In genomic region chr7:47271547-47271946, GRCm38 (mm10) we compare ENCODE assay signal across 23 mouse cellular contexts. TPM values are rescaled to one million over a fixed set of nuclear protein-coding genes. Genes with fewer than 3 reads are reported as not detected.
DNase-seq lines count a peak whose midpoint lies in the region; ATAC-seq and TF ChIP-seq lines count a peak whose summit lies in the region.
"Not testable (repeated sequence)": the region's sequence is repeated elsewhere in the genome, so short reads cannot be mapped to it uniquely, and the experiment has no call there.
"Had no signal": no experiment of that assay in that cellular context is flagged by ENCODE, and none has a peak within 500 bp of the region (broad histone marks: within the 10 kb centered on the region; RNA-seq: fewer than 3 reads in every experiment).

No protein-coding gene starts in this region.

- TF ChIP-seq CTCF in lung, embryonic 14.5 days (IDR thresholded peaks at IDR 0.05; ENCODE audit: low read depth), result not testable (repeated sequence)

- WGBS in lung, embryonic 14.5 days, result 78% methylated on average over 5 of the region's 5 CpGs

- H3K9ac ChIP-seq in lung, embryonic 14.5 days, result not testable (repeated sequence)

- H3K4me3 ChIP-seq in lung, embryonic 14.5 days (ENCODE audit: low read depth, low read length), result not testable (repeated sequence)

- peak; percentile 70 for DNase-seq in 416B (ENCODE audit: low read depth)
- peak; percentile 0 for DNase-seq in lung, embryonic 14.5 days

- not testable (repeated sequence) for H3K9me3 ChIP-seq in lung, embryonic 14.5 days (ENCODE audit: low read depth, low read length)

- not testable (repeated sequence) for H3K27me3 ChIP-seq in lung, embryonic 14.5 days (ENCODE audit: insufficient read depth, low read length)

- not testable (repeated sequence) for H3K4me2 ChIP-seq in lung, embryonic 14.5 days

- not testable (repeated sequence) for H3K27ac ChIP-seq in lung, embryonic 14.5 days (ENCODE audit: low read depth)

- not testable (repeated sequence) for H3K36me3 ChIP-seq in lung, embryonic 14.5 days (ENCODE audit: insufficient read depth)

- H3K4me1 ChIP-seq in lung, embryonic 14.5 days (ENCODE audit: insufficient read depth), result not testable (repeated sequence)

- peak; percentile 74 for ATAC-seq in common myeloid progenitor, adult 5-6 weeks (replicated peaks; ENCODE audit: low read depth, poor library complexity, severe bottlenecking)
- peak; percentile 58 for ATAC-seq in granulocyte monocyte progenitor cell, adult 5-6 weeks (replicated peaks; ENCODE audit: poor library complexity, severe bottlenecking)
- not testable (repeated sequence) for ATAC-seq in lung, embryonic 14.5 days (ENCODE audit: insufficient read depth)
- peak; percentile 55 for ATAC-seq in megakaryocyte progenitor cell, adult 5-6 weeks (replicated peaks; ENCODE audit: poor library complexity)

RNA-seq across cellular contexts. Expression of gene Mrgpra9, which starts 18.9 kb away (rescaled TPM):
- total RNA-seq in common myeloid progenitor, adult 5-6 weeks (2017), result 0.58 TPM in 1 of 2 replicates, not detected in the other
- total RNA-seq in granulocyte monocyte progenitor cell, adult 5-6 weeks (2014; fragmentation: Nextera tagmentation), result not detected in 2 replicates
- total RNA-seq in granulocyte monocyte progenitor cell, adult 5-6 weeks (2017), result not detected in 2 replicates
- polyA plus RNA-seq in lung, embryonic 14.5 days (2014; fragmentation: Nextera tagmentation; extraction: Ambion mirVana), result 0.28 TPM in 1 of 2 replicates, not detected in the other
- not detected in 2 replicates for total RNA-seq in megakaryocyte progenitor cell, adult 5-6 weeks (2015)
- not detected in 2 replicates for total RNA-seq in megakaryocyte progenitor cell, adult 5-6 weeks (2017)
- total RNA-seq: adrenal gland, adult 18-20 months; adrenal gland, adult 2 months; adrenal gland, adult 8-10 months; adrenal gland, postnatal 10 days; adrenal gland, postnatal 14 days; adrenal gland, postnatal 25 days; adrenal gland, postnatal 36 days; adrenal gland, postnatal 4 days; CH12.LX; ES-E14; G1E; MEL had no signal
- polyA plus RNA-seq: activated CD4-positive, CD25-positive, alpha-beta regulatory T cell, adult 4 months; adrenal gland, adult 2 months; brain, embryonic 14.5 days; C2C12; CD4-positive, CD25-positive, alpha-beta regulatory T cell, adult 4 months; cerebellum, adult 2 months; G1E; Patski had no signal
